Mouse (Mus musculus) liver, postnatal 0 days (tissue): Measurements from ENCODE around the gene Capzb. TPM values are rescaled to one million over a fixed set of nuclear protein-coding genes. Genes with fewer than 3 reads are reported as not detected.

ENCODE experiments used
- ATAC-seq: fragments of 200-750 bp; cut with Nextera tagmentation; 2 replicates; pipeline ENCODE4 v1.8.0; 2017; ENCODE audit warnings: mild to moderate bottlenecking, moderate library complexity
- DNase-seq: peaks from one replicate; pipeline ENCODE4 v3.0.0-alpha.2; 2016
- H3K27ac ChIP-seq: fragments of 300-500 bp; sonication (generic); 2 replicates; pipeline ENCODE4 v1.5.1; 2014; ENCODE audit warnings: antibody characterized with exemption, moderate library complexity, mild to moderate bottlenecking, low read depth
- H3K27me3 ChIP-seq: fragments of 300-500 bp; sonication (generic); 2 replicates; pipeline ENCODE4 v1.6.1; 2014; ENCODE audit warnings: low read length, control low read depth, mixed read lengths; ENCODE audit not compliant: insufficient read depth
- H3K36me3 ChIP-seq: fragments of 300-500 bp; sonication (generic); replicated peaks from 2 replicates; pipeline ENCODE4 v1.6.1; 2014; ENCODE audit warnings: mild to moderate bottlenecking, control low read depth, low read length, moderate library complexity, mixed read lengths; ENCODE audit not compliant: insufficient read depth
- H3K4me1 ChIP-seq: fragments of 300-500 bp; sonication (generic); 2 replicates; pipeline ENCODE4 v1.6.1; 2014; ENCODE audit warnings: antibody characterized with exemption, mild to moderate bottlenecking, control low read depth; ENCODE audit not compliant: insufficient read depth
- H3K4me2 ChIP-seq: fragments of 300-500 bp; sonication (generic); 2 replicates; pipeline ENCODE4 v1.6.1; 2014; ENCODE audit warnings: low read depth, mild to moderate bottlenecking, low read length, moderate library complexity, mixed read lengths
- H3K4me3 ChIP-seq: fragments of 300-500 bp; sonication (generic); 2 replicates; pipeline ENCODE4 v1.5.1; 2014; ENCODE audit warnings: low read depth, low read length
- H3K9ac ChIP-seq: fragments of 300-500 bp; sonication (generic); replicated peaks from 2 replicates; pipeline ENCODE4 v1.6.1; 2014; ENCODE audit warnings: mild to moderate bottlenecking, moderate library complexity
- H3K9me3 ChIP-seq: fragments of 300-500 bp; sonication (generic); 2 replicates; pipeline ENCODE4 v1.6.1; 2016; ENCODE audit warnings: mild to moderate bottlenecking, control low read depth, low read length, mixed read lengths
- CTCF ChIP-seq: sonication (generic); IDR thresholded peaks from 2 replicates; pipeline ENCODE4 v1.5.1; 2016; ENCODE audit warnings: antibody characterized with exemption, low read depth
- EP300 ChIP-seq: IDR thresholded peaks from 2 replicates; pipeline ENCODE4 v1.6.1; 2016; ENCODE audit warnings: antibody characterized with exemption, low read depth, mild to moderate bottlenecking
- WGBS: fragments of 180-500 bp; shearing (Covaris S2); extraction: QIAGEN DNeasy Blood & Tissue Kit; methylation state at CpG from one replicate; pipeline ENCODE4 v1.1.7; 2014; ENCODE audit not compliant: insufficient replicate concordance; 5-methylcytosine and 5-hydroxymethylcytosine counted together
- polyA plus RNA-seq: library from polyadenylated mRNA; unstranded; fragments of >200 nt; fragmentation: Nextera tagmentation; extraction: Ambion mirVana; gene quantifications from 2 replicates; pipeline ENCODE4 v1.2.1, GENCODE M21; 2015

Capzb gene
- polyA plus RNA-seq, 1 experiment from 2014 or later = 143 TPM

- DNase-seq (no peak), ATAC-seq (no peak)
- WGBS = 48% methylated on average over 2 of the region's 2 CpGs
- Histone ChIP-seq H3K9me3 (no peaks in the 10 kb centered on the region), H3K36me3 (peaks cover 5% of the 10 kb centered on the region; the same call in 1 of the 2 replicates), H3K4me2 (no peak overlapping the region), H3K4me1 (peaks cover 47% of the 10 kb centered on the region), H3K27me3 (no peaks in the 10 kb centered on the region), H3K9ac (no peak overlapping the region), H3K27ac (no peak overlapping the region), H3K4me3 (no peak overlapping the region)
- TF ChIP-seq CTCF (no peak), EP300 (no peak)
Measured at GRCm38 (mm10) chr4:139203381-139203780, 10.7 kb downstream of the Capzb start.

DNA sequence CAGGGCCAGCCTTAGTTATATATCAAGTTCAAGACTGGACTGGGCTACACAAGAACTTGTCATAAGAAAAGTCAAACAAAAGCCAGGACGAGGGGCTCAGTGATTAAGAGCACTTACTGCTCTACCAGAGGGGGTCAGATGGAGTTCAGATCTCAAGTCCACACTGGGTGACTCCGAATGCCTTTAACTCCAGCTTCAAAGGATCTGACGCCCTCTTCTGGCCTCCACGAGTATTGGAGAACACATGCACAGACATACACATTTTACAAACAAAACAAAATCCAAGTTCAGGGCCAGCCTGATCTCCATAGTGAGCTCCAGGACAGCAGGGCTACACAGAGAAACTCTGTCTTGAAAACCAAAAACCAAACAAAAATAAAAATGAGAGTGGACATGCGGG is 13.1 kb downstream of the Capzb start:
- no peak overlapping the region for H3K9ac ChIP-seq
- H3K27ac ChIP-seq = no peak overlapping the region
- H3K9me3 ChIP-seq = no peaks in the 10 kb centered on the region
- H3K4me2 ChIP-seq = no peak overlapping the region
- 0 out of 2 replicates have a peak, but pooled peaks have one; percentile 20 for ATAC-seq
- H3K27me3 ChIP-seq = no peaks in the 10 kb centered on the region
- peaks cover 36% of the 10 kb centered on the region for H3K4me1 ChIP-seq
- peak; percentile 66 for TF ChIP-seq CTCF
- no peak for TF ChIP-seq EP300
- WGBS = 51% methylated on average over 5 of the region's 5 CpGs
- peak; percentile 45 for DNase-seq
- no peak overlapping the region for H3K4me3 ChIP-seq
- H3K36me3 ChIP-seq = 0 out of 2 replicates have a peak, but pooled peaks cover 5% of the 10 kb centered on the region

- TF ChIP-seq CTCF = no peak
- no peak for TF ChIP-seq EP300
- H3K9ac ChIP-seq = no peak overlapping the region
- peaks cover 29% of the 10 kb centered on the region for H3K4me1 ChIP-seq
- 0 out of 2 replicates have a peak, but pooled peaks cover 5% of the 10 kb centered on the region for H3K36me3 ChIP-seq
- H3K27ac ChIP-seq = 0 out of 2 replicates have a peak overlapping the region, but pooled peaks have one; percentile 6
- DNase-seq (no peak), ATAC-seq (no peak)
- no peaks in the 10 kb centered on the region for H3K27me3 ChIP-seq
- H3K9me3 ChIP-seq = no peaks in the 10 kb centered on the region
- 77% methylated on average over 8 of the region's 8 CpGs for WGBS
- H3K4me2 ChIP-seq = no peak overlapping the region
- no peak overlapping the region for H3K4me3 ChIP-seq
Measured at GRCm38 (mm10) chr4:139206353-139207045, 13.8 kb downstream of the Capzb start.

GRCm38 (mm10) chr4:139208236-139209129 is 15.8 kb downstream of the Capzb start:
- H3K27me3 ChIP-seq = no peaks in the 10 kb centered on the region
- no peak for ATAC-seq
- 30% methylated on average over 9 of the region's 9 CpGs for WGBS
- H3K36me3 ChIP-seq = 0 out of 2 replicates have a peak, but pooled peaks cover 5% of the 10 kb centered on the region
- peaks cover 28% of the 10 kb centered on the region for H3K4me1 ChIP-seq
- no peaks in the 10 kb centered on the region for H3K9me3 ChIP-seq
- H3K9ac ChIP-seq = no peak overlapping the region
- H3K4me3 ChIP-seq = no peak overlapping the region
- H3K27ac ChIP-seq = peak overlapping the region; percentile 36
- H3K4me2 ChIP-seq = peak overlapping the region; percentile 22; the same call in 1 of the 2 replicates
- DNase-seq = no peak
- no peak for TF ChIP-seq EP300
- TF ChIP-seq CTCF = no peak

- peak; percentile 23; the same call in 1 of the 2 replicates for ATAC-seq
- Histone ChIP-seq H3K27ac (peak overlapping the region; percentile 36), H3K27me3 (no peaks in the 10 kb centered on the region), H3K9ac (no peak overlapping the region), H3K4me1 (peaks cover 28% of the 10 kb centered on the region), H3K9me3 (no peaks in the 10 kb centered on the region), H3K4me2 (0 out of 2 replicates have a peak overlapping the region, but pooled peaks have one; percentile 9), H3K4me3 (no peak overlapping the region), H3K36me3 (0 out of 2 replicates have a peak, but pooled peaks cover 5% of the 10 kb centered on the region)
- DNase-seq = no peak
- 58% methylated on average over 5 of the region's 5 CpGs for WGBS
- TF ChIP-seq EP300 = no peak
- TF ChIP-seq CTCF = no peak
Measured at GRCm38 (mm10) chr4:139209130-139209840, 16.6 kb downstream of the Capzb start.
